Mouse (Mus musculus) kidney, adult 2 months (tissue): ENCODE results near the gene Qpct.

Source experiments
- CTCF ChIP-seq: fragments of 200-500 bp; conservative IDR thresholded peaks from 2 replicates; pipeline ENCODE4 v1.5.1; 2011; ENCODE audit warnings: low read depth, mild to moderate bottlenecking, control low read depth, low read length, moderate library complexity, mixed read lengths; ENCODE audit not compliant: insufficient read depth, insufficient read length
- POLR2A ChIP-seq: fragments of 200-500 bp; IDR thresholded peaks from one replicate; pipeline ENCODE4 v1.6.1; 2011; ENCODE audit warnings: low read depth, low read length, control low read depth

DNA sequence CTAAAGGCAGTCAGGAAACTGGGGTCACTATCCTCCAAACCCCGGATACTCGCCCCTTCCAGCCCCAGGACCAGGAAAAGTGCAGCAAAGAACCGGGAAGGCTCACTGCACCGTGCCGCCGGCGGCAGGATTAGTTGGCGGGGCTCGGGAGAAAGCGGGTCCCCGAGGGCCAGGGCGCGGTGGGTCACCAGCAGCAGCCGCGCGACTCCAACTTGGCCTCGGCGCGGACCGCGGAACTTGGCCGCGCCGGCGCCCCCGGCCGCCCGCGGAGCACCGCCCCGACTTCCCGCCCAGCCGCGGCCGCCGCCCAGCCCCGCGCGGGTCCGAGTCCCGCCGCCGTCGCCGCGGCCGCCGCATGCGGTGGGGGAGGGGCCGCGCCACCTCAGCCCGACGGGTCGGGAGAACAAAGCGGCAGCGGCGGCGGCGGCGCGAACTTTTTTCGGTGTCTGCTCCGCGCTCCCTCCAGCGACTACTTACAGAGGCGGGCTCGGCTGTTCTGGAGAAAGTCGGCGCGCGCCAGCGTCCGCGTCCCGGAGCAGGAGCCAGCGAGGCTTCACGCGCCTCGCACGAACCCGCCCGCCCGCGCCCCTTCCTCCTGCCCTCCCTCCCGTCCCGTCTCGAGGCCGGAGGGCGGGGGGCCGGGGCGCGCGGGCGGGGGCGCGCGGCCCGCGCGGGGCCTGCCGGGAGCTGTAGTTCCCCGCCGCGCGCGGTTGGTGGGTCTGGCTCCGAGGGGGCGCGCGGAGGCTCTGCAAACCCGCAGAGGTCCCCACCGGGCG, 31.3 kb upstream of the Qpct start, which contains the start of gene Prkd3:
- TF ChIP-seq CTCF (no peak), POLR2A (no peak)
